Mouse (Mus musculus): ENCODE measurements around the gene Stpg2.
"Not testable (repeated sequence)": the region's sequence is repeated elsewhere in the genome, so short reads cannot be mapped to it uniquely, and the experiment has no call there.

Stpg2 gene

DNA sequence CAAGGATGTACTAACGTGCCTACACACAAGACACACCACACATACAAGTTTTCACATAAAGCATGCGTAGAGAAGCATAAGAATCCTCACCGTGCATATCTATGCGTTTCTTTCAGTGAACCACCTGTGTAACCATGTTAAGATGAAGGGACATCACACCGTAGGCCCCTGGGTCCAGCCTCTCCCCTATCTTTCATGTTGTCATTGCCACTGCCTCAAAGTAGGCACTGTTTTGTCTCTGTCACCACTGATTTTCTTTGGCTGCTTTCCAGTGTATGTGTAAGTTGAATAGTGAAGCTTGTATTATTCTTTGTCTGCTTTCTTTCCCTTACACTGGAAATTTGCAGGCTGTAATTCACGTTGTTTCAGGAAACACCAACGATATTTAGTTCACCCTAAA is 236.7 kb downstream of the Stpg2 start:
- no peak for DNase-seq (ENCODE audit: low spot score)

DNA sequence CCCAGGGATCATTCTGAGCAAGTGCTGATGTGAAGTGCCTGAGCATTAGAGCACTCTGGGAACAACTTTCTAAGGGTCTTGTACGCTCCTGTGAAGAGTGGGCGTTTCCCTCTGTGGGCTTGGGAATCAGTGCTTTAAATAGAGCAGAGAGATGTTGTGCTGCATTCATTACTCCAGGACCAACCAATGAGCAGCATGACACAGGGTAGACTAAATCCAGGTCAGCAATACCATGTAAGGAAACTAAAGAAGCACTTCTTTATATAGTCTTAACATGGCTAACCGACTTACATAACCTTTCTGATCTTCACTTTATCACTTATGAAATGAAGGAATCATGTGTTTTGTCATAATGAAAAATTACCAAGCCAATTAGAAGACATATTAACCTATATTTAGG is 290.4 kb downstream of the Stpg2 start:
- no peak for DNase-seq (ENCODE audit: low spot score)

DNA sequence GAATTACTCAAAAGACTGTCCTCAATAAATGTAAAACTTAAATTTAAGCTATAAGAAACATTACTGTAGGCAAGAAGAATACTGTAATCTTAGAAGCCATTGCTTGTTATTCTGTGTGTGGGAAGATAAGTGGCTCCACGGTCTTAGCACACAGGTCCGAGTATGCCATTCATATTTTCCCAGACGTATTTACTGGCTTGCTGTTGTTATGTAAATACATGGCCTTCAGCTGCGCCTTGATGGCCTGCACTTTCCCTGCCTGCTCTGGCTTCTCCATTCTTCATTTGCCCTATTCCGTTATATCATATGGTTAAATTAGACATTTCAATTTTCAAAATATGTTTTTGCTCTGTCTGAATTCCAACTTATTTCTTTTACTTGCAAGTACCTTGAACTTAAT is 296.7 kb downstream of the Stpg2 start:
- no peak for DNase-seq (ENCODE audit: low spot score)

DNA sequence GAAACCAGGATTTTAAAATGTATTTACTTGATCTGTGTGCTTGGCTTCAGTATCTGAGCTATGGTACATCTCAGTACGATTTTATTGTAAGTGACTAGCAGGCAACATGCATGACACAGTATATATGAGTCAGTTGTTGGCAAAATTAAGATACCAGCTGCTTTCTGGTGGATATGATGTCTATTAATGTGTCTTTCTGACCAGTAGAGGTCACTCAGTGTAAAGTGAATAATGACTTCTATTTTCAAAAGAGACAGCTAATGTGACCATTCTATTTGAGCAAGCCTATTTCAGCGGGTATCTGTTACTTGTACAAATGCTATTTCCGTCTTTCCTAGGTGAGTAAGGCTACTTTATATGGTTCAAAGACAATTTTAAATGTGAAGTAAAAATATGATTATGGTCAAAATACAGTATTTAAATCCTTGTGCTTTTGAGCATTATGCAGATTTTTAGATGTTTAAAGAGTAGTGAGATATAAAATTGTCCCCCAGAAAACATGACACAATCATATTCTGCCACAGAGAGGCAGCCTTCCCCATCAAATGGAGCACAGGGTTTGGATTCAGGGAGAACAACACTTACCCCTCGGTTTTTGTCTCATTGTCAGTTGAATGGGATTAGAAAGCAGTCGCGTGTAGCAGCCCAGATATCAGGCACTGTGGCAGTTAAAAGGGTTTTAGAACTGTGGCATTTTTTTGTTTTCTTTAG is 303.9 kb downstream of the Stpg2 start:
- DNase-seq (ENCODE audit: low spot score) = no peak

DNA sequence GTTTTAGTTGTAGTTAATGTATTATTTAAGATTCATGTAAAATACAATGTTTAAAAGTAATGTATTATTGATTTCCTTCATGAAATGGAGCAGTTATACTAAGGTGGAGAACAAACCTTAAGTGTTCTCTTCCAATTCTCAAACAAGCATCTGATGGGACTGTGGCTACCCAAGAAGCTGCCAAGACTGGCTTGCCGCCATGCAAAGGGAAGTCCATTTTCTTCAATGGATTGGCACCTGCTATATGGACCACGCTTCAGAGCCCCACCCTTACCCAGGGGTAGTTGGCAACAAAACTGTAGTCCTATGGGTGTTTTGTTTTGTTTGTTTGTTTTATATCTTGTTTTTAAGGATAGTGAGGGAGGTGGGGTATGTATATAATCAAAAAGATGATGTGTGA is 373.0 kb downstream of the Stpg2 start:
- DNase-seq (ENCODE audit: low spot score) = no peak

DNA sequence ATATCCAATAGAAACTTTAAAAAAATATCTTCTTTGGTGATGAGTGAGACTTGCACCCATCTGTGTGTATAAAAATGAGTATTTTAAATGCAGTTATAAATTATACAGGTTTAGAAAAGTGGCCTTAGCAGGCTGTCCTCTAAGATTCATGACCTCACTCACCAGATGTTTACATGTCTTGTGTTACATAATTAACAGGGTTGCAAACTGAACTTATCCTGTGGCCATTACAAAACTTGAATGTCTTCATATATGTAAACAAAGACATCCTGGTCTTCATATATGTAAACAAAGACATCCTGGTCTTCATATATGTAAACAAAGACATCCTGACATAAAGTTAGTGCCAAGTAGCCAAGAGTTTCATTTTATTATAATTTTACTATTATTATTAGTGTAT is 375.8 kb downstream of the Stpg2 start:
- DNase-seq (ENCODE audit: low spot score) = no peak

DNA sequence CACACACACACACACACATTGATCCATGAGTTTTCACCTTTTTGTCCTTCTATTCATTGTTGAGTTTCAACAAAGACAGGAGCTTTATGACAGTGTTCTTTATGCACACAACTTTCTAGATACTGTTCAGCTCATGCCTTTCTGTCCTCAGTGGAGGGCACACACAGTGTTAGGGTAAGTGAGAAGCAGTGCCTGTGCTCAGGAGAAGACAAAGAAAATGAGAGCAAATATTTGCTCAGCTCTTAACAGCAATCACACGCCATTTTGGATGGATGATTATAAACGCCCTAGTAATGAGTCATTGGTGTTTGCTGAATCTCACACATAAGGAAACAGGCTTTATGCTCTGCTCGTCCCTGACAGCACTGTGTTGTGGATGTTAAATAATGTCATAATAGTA is 394.0 kb downstream of the Stpg2 start:
- DNase-seq (ENCODE audit: low spot score) = no peak

DNA sequence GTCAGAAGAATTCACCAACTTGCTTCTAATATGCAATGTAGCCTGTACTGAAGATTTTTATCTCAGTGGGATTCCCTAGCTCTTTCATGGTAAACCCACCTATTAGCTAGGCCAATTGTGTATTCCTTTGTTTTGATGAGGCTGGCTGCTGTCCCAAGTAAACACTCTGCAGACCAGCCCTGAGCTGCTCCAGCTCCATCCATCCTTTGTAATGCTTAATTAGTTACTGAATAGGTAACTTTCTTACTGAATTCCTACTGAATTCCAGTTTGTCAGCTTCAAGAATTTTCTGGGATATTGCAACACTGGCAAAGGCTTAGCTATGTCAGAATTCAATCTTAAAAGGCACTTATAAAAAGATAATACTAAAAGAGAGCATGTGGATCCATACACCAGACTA is 402.8 kb downstream of the Stpg2 start:
- DNase-seq (ENCODE audit: low spot score) = not testable (repeated sequence)

DNA sequence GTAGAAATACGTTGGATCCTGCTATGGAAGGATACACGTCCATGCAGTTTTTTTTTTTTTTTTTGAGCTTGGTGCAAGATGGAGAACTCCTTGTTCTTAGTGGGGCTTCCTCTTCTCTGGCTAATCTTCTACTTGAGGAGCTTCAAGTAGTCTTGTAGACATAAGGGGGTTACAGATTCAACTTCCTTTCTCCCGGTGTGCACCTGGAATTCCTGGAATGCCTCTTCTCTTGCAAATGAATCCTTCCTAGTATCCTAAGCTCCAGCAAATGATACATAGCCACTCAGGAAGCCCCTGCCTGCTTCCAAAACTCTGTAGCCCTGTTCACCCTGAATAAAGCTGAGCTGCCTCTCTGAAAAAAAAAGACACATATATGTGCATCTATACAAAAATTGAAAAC is 409.1 kb downstream of the Stpg2 start:
- DNase-seq (ENCODE audit: low spot score) = no peak

DNA sequence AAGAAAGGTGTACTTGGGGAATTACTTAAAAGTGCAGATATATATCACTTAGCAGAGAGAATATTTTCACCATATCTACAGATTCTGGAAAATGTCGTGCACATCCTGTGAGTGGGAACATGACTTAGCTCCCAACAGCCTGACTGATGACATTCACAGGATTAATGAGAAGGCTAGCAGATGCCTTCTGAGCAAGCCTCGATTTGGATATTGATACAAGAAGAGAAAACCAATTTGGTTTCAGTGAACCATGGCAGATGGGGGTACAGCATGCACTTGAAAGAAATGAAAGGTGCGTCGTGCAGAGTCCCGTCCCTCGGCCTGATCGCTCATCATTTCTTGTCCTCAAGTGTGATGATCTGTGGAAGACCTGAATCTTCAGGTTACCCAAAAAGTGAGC is 410.3 kb downstream of the Stpg2 start:
- DNase-seq (ENCODE audit: low spot score) = no peak

DNA sequence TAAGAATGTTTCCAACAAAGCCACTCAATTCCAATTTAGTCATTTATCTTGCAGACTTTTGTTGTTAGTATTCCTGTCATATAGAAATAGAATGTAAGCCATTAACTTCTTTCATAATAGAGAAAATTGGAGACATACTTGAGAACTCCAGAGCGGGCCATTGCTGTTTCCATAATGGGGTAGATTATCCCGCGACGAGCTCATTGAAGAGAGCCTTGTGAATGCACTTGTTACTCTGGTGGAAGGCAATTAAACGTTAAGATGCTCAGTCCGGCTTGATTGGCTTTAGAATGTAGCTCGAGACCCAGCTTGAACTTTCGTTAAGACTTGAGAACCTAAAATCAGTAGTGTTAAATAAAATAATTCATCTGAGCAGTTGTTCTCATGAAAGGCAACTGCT is 432.4 kb downstream of the Stpg2 start:
- no peak for DNase-seq (ENCODE audit: low spot score)

DNA sequence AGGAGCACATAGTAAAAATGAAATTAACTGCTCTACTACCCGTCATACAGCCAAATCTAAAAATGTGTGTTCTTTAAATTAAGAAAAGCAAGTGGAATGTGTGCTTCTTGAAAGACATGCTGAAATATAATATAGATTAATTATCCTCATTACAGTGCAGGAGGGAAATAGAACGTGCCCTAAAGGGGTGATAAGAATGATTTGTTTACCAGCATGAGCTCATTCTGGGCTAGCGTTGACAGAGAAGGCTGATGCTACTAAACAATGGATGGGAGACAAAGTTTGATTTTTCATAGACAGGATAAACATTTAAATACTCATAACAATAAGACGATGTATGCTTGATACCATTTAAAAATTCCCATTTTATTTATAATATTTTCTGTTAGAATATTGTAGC is 446.0 kb downstream of the Stpg2 start:
- no peak for DNase-seq (ENCODE audit: low spot score)

DNA sequence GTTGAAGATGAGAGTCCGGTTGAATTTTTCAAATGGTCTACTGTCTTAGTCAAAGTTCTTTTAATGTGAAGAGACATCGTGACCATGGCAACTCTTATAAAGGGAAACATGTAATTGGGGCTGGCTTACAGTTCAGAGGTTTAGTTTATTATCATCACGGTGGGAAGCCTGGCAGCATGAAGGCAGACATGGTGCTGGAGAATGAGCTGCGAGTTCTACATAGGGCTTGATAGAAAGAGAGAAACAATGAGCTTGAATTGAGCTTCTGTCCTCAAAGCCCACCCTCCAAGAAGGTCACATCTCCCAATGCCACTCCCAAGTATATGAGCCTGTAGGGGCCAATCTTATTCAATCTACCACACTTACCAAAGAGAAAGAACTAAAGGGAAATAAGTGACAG is 453.9 kb downstream of the Stpg2 start:
- DNase-seq (ENCODE audit: low spot score) = no peak

DNA sequence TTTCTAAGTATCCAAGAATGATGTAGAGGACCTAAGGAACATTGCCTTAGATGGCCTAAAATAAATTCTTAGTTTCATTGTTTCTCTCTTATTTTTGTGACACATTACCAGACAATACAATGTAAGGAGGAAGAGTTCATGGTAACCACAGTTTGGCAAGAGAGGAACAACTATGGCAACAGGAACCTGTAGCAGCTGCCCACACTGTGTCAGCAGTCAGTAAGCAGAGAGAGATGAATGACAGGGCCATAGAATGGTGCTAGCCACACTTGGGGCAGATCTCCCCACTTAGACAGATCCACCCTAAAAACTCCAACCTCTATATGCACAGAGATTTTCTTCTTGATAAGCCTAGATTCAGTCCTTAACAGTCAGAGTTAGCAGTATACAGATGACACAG is 456.7 kb downstream of the Stpg2 start:
- no peak for DNase-seq (ENCODE audit: low spot score)

DNA sequence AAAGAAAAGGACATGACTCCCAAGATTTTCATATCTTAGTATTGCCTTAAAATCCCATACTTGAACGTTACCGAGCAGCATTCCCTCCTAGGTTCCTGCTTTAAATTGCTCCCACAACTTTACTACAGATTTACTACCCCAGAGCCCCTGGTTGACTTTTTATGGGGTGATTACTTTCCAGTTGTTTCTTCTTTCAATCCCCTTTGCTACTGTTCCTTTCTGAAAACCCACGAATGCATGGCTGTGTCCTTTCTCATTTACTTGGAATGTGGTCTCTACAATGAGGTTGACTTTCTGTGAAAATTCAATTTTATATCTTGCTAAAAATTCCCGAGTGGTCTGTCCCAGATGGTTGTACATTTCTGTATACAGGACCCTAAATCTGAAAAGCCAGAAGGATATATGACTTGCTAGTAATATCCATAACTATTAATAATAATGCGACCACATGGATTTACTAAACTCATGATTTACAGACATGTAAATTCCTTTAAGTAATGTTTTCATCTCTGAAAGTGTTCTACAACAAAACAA is 458.3 kb downstream of the Stpg2 start:
- DNase-seq (ENCODE audit: low spot score) = no peak

DNA sequence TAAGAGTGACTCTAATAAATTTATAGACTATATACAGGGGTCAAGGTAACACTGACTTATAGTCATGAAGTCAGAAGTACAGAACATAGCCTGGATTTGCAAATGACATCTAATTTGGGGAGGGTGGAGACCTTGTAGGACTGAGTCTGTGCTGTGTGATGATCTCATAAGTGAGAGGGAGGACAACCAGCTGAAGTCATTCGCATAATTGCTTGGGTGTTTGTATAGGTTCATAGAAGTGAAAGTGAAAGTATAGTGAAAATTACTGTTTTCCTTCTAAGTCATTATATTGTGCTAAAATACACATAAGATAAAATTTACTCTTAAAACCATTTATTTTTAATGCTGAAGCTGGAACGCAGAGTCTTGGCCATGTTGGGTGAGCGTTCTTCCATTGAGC is 459.6 kb downstream of the Stpg2 start:
- DNase-seq (ENCODE audit: low spot score) = no peak

DNA sequence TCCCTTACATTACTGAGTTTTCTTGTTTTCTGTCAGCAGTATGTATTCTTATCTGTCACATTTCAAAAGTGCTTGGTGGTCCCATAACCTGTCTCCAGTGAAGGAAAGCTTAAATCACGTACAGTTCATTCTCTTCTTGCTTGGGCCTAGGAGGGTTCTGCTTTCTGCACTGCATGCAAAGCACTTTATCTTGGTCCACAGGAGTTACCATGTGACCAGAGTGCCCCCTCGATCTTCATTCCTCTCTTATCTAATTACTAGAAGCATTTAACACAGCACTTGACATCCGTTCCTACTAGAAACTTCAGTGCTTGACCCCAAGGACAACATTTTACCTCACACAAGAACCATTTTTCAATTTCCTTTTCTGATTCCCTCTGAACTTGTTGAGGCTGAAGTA is 470.7 kb downstream of the Stpg2 start:
- no peak for DNase-seq (ENCODE audit: low spot score)

DNA sequence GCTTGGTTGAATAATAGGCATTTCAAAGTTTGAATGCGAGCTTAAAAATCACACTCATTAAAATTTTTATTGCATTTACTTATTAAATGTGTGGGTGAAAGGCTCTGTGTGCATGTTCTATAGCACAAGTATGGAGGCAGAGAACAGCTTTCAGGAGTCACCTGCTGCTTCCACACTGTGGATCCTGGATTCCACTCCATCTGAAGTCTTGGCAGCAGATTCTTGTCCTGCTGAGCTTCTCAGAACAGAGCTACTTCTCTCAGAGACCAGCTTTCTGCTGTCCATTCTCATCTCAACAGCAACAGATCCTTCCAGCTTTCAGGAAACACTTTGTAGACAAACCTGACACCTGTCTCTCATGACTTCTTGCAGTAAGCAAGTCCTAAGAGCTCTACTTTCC is 471.2 kb downstream of the Stpg2 start:
- no peak for DNase-seq (ENCODE audit: low spot score)

DNA sequence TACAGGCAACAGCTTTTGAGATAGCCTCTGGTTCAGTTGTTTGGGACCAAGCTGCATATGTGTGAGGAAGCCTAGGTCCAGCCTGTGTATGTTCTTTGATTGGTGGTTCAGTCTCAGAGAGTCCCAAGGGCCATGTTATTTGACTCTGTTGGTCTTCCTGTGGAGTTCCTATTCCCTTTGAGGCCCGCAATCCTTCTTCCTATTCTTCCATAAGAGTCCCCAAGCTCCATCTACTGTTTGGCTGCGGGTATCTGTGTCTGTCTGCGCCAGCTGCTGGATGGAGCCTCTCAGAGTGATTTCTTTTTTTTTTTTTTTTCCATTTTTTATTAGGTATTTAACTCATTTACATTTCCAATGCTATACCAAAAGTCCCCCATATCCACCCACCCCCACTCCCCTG is 498.7 kb downstream of the Stpg2 start:
- DNase-seq (ENCODE audit: low spot score) = not testable (repeated sequence)

DNA sequence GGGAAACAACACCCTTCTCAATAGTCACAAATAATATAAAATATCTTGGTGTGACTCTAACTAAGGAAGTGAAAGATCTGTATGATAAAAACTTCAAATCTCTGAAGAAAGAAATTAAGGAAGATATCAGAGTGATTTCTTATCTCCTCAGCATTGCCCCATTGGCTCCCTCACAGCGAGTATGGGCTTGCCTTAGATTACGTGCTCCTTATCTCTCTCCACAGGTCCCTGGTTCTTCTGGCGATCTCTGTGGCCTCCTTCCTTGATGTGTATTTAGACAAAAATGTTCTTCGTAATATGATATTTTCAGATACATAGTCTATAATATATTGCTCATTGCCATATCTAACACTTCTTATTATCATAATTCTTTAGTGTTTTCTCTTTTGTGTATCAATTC is 501.9 kb downstream of the Stpg2 start:
- DNase-seq (ENCODE audit: low spot score) = not testable (repeated sequence)

DNA sequence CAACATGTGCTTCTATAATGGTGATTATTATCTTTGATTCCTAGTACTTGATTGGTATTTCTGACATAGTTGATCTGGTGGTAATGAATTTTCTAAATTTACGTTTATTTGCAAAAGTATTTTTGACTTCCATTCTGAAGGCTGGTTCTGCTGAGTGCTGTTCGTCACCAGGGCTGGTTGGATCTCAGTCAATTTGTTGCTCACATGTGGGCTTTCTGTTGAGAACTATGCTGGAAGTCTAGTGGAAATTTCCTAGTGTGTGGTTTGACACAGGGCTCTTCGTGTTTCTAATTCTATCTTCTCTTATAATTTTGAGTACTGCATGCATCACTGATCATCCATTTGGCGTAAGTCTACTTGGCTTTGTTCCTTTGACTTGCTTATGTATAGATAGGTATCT is 504.3 kb downstream of the Stpg2 start:
- no peak for DNase-seq (ENCODE audit: low spot score)

DNA sequence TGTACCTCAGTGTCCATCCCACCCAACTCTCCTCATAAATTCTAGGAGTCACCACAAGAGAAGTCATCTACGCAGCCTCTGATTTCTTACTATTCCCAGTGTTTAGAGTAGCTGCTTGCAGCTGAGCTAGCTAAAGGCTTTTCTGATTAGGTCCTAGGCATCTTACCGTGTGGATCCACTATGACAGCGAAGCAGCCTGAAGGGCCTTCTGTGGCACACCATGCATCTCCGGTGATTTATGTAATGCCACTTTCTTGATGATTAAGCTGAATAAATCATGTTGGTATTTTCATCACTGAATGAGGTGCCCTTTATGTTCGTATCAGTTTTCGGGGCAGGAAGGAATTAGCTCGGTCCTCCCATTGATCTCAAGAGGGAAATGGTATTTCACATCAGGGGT is 523.3 kb downstream of the Stpg2 start:
- no peak for DNase-seq (ENCODE audit: low spot score)

DNA sequence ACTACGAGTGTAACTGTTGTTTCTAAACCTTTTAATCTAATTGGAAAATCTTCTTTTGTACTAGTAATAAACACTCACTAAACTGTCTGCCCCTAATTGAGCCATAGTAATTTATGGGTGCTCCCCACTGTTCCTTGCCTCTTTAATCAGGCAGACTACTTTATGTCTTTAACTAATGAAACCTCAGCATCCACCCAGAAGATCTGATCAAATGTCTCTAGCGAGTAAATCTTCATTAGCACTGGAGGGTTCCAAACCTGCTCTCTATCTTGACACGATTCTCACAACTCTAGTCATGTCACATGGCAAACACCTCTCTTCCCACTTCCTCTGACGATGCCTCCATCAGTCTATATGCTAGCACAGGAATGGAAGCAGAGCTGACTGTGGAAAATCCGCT is 523.8 kb downstream of the Stpg2 start:
- DNase-seq (ENCODE audit: low spot score) = no peak

DNA sequence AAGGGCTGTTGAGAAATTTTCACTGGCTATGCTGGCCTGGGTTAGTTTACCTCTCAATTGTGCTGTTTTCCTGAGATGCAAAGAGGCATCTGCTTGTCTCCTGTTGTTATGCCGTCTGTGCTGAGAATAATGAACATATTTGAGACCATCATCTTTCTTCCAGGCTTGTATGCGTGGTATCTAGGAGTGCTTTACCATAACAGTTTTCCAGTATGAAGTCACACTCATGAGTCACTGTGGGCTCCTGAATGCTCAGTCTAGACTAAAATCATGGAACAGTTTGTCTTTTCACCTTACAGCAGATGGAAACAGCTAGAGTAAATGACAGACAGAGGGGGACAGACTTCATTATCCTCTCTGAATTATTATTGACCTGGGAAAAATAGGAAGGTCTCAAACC is 527.7 kb downstream of the Stpg2 start:
- DNase-seq (ENCODE audit: low spot score) = no peak

DNA sequence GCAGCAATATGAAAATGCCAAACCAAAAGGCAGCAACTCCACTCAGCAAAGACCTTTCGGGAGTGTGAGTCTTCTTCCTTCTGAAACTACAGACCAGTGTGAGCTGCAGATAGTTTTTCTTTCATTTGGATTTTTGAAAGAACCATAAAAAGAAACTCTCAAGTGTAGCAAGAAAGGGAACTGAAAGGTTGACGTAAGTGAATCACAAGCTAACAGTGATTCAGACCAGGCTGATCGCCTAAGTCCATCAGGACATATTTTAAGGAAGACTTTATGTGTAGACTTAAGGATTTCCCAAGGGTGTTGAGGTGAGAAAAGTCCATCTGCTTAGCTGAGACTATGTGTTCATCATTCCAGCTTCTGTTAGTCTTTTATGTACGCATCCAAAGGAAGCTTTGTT is 533.9 kb downstream of the Stpg2 start:
- DNase-seq (ENCODE audit: low spot score) = no peak

Measured in lung, postnatal 25 days (tissue).